In genomic region chr11:99077869-99078268, GRCm38 (mm10) we compare ENCODE assay signal across 1 mouse cellular context.
TF ChIP-seq lines count a peak whose summit lies in the region.

No protein-coding gene starts in this region.

TF ChIP-seq in MEL, 35 proteins besides CTCF, POLR2A, EP300 and RAD21 (continued from another document):
- TF ChIP-seq ETS1 (IDR thresholded peaks at IDR 0.05; ENCODE audit: low read depth, low read length) (no peak), MAFK (IDR thresholded peaks at IDR 0.05; ENCODE audit: borderline replicate concordance, low read depth, low read length) (no peak)
